Mouse (Mus musculus) neural tube, embryonic 12.5 days (tissue): Measurements from ENCODE around the gene Mindy2. TPM values are rescaled to one million over a fixed set of nuclear protein-coding genes. Genes with fewer than 3 reads are reported as not detected.
A peak's percentile ranks its signal among the peaks of the same experiment; 100 is the strongest.

Experiments
- ATAC-seq: fragments of 200-750 bp; cut with Nextera tagmentation; 2 replicates; pipeline ENCODE4 v1.8.0; 2017; ENCODE audit warnings: low read depth, mild to moderate bottlenecking, moderate TSS enrichment, moderate library complexity; ENCODE audit not compliant: low FRiP score
- H3K27ac ChIP-seq: fragments of 300-500 bp; sonication (generic); 2 replicates; pipeline ENCODE4 v1.5.1; 2016
- H3K27me3 ChIP-seq: fragments of 300-500 bp; sonication (generic); replicated peaks from 2 replicates; pipeline ENCODE4 v1.6.1; 2016; ENCODE audit warnings: mild to moderate bottlenecking
- H3K36me3 ChIP-seq: fragments of 300-500 bp; sonication (generic); 2 replicates; pipeline ENCODE4 v1.6.1; 2016; ENCODE audit warnings: mild to moderate bottlenecking
- H3K4me1 ChIP-seq: fragments of 300-500 bp; sonication (generic); 2 replicates; pipeline ENCODE4 v1.6.1; 2016
- H3K4me2 ChIP-seq: fragments of 300-500 bp; sonication (generic); replicated peaks from 2 replicates; pipeline ENCODE4 v1.6.1; 2016; ENCODE audit warnings: mild to moderate bottlenecking
- H3K4me3 ChIP-seq: fragments of 300-500 bp; sonication (generic); 2 replicates; pipeline ENCODE4 v1.5.1; 2016
- H3K9ac ChIP-seq: fragments of 300-500 bp; sonication (generic); 2 replicates; pipeline ENCODE4 v1.6.1; 2016; ENCODE audit warnings: mild to moderate bottlenecking
- H3K9me3 ChIP-seq: fragments of 300-500 bp; sonication (generic); 2 replicates; pipeline ENCODE4 v1.6.1; 2016; ENCODE audit warnings: mild to moderate bottlenecking
- WGBS: fragments of 180-500 bp; shearing (Covaris S2); methylation state at CpG from one replicate; pipeline ENCODE4 v1.1.7; 2016; 5-methylcytosine and 5-hydroxymethylcytosine counted together
- polyA plus RNA-seq: library from polyadenylated mRNA; unstranded; fragments of >200 nt; fragmentation: Nextera tagmentation; extraction: Ambion mirVana; gene quantifications from 2 replicates; pipeline ENCODE4 v1.2.1, GENCODE M21; 2016

Gene Mindy2
- polyA plus RNA-seq, 1 experiment from 2014 or later: 27.7 TPM

- Histone ChIP-seq H3K27me3 (no peaks in the 10 kb centered on the region), H3K9me3 (no peaks in the 10 kb centered on the region), H3K27ac (no peak overlapping the region), H3K4me1 (peaks cover 15% of the 10 kb centered on the region), H3K4me2 (no peak overlapping the region), H3K36me3 (no peaks in the 10 kb centered on the region), H3K4me3 (no peak overlapping the region), H3K9ac (no peak overlapping the region)
- no peak for ATAC-seq
- WGBS: 59% methylated on average over 2 of the region's 2 CpGs
Measured at GRCm38 (mm10) chr9:70658266-70658665, 1.3 kb upstream of the Mindy2 start.

- Histone ChIP-seq H3K27me3 (no peaks in the 10 kb centered on the region), H3K27ac (peak within 1 kb of the TSS; percentile 95), H3K9me3 (no peaks in the 10 kb centered on the region), H3K4me1 (peaks cover 17% of the 10 kb centered on the region), H3K36me3 (no peaks in the 10 kb centered on the region), H3K9ac (peak within 1 kb of the TSS; percentile 90), H3K4me2 (peak within 1 kb of the TSS; percentile 80), H3K4me3 (peak within 1 kb of the TSS; percentile 92)
- peak; percentile 75 for ATAC-seq
- under 1% methylated on average over 72 of the region's 72 CpGs for WGBS
Measured at GRCm38 (mm10) chr9:70656130-70657007, 605 bp downstream of the Mindy2 start, which contains the start of gene Gm10642. Gm10642 (plus strand) TSS chr9:70656251.

DNA sequence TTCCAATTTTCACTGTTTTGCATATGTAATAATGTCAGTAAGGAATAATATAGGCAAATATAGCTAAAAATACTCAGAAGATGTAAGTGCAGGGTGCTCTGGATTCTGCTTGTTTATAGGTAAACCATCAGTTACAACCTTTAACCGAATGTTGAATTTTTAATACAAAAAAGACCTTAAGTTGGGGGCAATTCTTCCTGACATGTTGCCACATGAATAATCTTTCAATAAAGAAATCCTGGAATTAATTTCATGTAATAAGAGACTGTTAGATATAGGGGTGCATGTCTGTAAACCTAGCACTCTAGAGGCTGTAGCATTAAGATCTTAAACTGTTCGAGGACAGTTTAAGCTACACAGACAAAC is 1.2 kb downstream of the Mindy2 start:
- Histone ChIP-seq H3K27ac (no peak overlapping the region), H3K9ac (no peak overlapping the region; the same call in 1 of the 2 replicates), H3K4me3 (peak overlapping the region; percentile 92), H3K4me1 (peaks cover 17% of the 10 kb centered on the region), H3K4me2 (peak overlapping the region; percentile 80), H3K36me3 (no peaks in the 10 kb centered on the region), H3K27me3 (no peaks in the 10 kb centered on the region), H3K9me3 (no peaks in the 10 kb centered on the region)
- ATAC-seq: no peak
- 38% methylated on average over 2 of the region's 2 CpGs for WGBS

GRCm38 (mm10) chr9:70654496-70654895 is 2.5 kb downstream of the Mindy2 start:
- peak overlapping the region; percentile 42 for H3K4me2 ChIP-seq
- no peak overlapping the region for H3K4me3 ChIP-seq
- 61% methylated on average over 4 of the region's 4 CpGs for WGBS
- H3K9me3 ChIP-seq: no peaks in the 10 kb centered on the region
- no peaks in the 10 kb centered on the region for H3K36me3 ChIP-seq
- peaks cover 17% of the 10 kb centered on the region for H3K4me1 ChIP-seq
- H3K9ac ChIP-seq: no peak overlapping the region
- no peak overlapping the region for H3K27ac ChIP-seq
- H3K27me3 ChIP-seq: no peaks in the 10 kb centered on the region
- ATAC-seq: no peak

- Histone ChIP-seq H3K4me3 (no peak overlapping the region), H3K9me3 (no peaks in the 10 kb centered on the region), H3K27me3 (no peaks in the 10 kb centered on the region), H3K36me3 (no peaks in the 10 kb centered on the region), H3K9ac (no peak overlapping the region), H3K4me1 (peaks cover 17% of the 10 kb centered on the region), H3K4me2 (peak overlapping the region; percentile 42), H3K27ac (no peak overlapping the region)
- 85% methylated on average over 2 of the region's 2 CpGs for WGBS
- ATAC-seq: no peak
Measured at GRCm38 (mm10) chr9:70653875-70654274, 3.1 kb downstream of the Mindy2 start.

DNA sequence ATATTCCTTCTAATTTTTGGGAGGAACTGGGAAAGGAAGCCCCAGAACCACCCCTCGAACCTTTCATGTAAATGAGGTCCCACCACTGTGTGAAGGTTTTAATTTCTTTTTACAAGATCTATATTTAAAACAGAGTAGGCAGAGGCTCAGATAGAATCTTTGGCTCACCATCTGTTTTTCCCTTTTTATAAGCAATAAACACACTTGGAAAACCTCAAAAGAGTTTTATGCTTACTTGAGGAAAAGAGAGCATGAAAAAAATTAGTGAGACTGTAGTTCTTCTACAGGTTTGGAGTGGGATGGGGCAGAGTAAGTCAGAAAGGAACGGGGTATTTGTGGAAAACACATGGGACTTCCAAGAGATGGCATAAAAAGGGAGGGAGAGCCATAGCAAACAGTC is 4.8 kb downstream of the Mindy2 start:
- WGBS: 74% methylated on average over 2 of the region's 2 CpGs
- ATAC-seq: no peak

DNA sequence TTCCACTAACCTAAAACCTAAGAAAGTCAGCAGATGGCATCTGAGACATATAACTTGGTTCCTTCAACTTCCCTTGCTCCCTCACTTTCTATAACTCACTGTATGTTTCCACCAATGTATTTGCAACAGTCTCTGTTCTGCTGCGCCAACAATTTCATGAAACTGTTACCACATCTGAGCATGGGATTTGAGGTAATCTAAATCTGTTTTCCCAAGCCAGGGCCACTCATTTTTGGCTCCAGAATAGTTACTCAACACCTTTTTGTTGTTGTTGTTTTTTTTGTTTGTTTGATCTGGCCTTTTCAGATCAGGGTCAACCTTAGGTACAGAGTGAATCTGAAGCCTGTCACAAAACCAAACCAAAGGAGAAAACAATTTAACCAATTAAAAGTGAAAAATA is 6.0 kb downstream of the Mindy2 start:
- Histone ChIP-seq H3K27me3 (no peaks in the 10 kb centered on the region), H3K4me2 (no peak overlapping the region), H3K9ac (no peak overlapping the region), H3K27ac (no peak overlapping the region), H3K4me3 (no peak overlapping the region), H3K4me1 (peaks cover 14% of the 10 kb centered on the region), H3K36me3 (no peaks in the 10 kb centered on the region), H3K9me3 (no peaks in the 10 kb centered on the region)
- WGBS: 98% methylated on average over 1 of the region's 1 CpGs
- no peak for ATAC-seq

More for the DNA sequence above, 4.8 kb downstream of the Mindy2 start:
- Histone ChIP-seq H3K36me3 (no peaks in the 10 kb centered on the region), H3K4me1 (peaks cover 14% of the 10 kb centered on the region), H3K4me3 (no peak overlapping the region), H3K9me3 (no peaks in the 10 kb centered on the region), H3K9ac (no peak overlapping the region), H3K27ac (no peak overlapping the region), H3K4me2 (no peak overlapping the region), H3K27me3 (no peaks in the 10 kb centered on the region)

GRCm38 (mm10) chr9:70650260-70650659 is 6.7 kb downstream of the Mindy2 start:
- Histone ChIP-seq H3K27ac (no peak overlapping the region), H3K9me3 (no peaks in the 10 kb centered on the region), H3K4me2 (no peak overlapping the region), H3K36me3 (no peaks in the 10 kb centered on the region), H3K9ac (no peak overlapping the region), H3K4me3 (no peak overlapping the region), H3K27me3 (no peaks in the 10 kb centered on the region), H3K4me1 (peaks cover 14% of the 10 kb centered on the region)
- WGBS: 86% methylated on average over 2 of the region's 2 CpGs
- no peak for ATAC-seq

GRCm38 (mm10) chr9:70636748-70637147 is 20.2 kb downstream of the Mindy2 start:
- Histone ChIP-seq H3K27ac (no peak overlapping the region), H3K36me3 (0 out of 2 replicates have a peak, but pooled peaks cover 3% of the 10 kb centered on the region), H3K4me3 (no peak overlapping the region), H3K9me3 (no peaks in the 10 kb centered on the region), H3K4me2 (no peak overlapping the region), H3K27me3 (no peaks in the 10 kb centered on the region), H3K4me1 (no peaks in the 10 kb centered on the region), H3K9ac (no peak overlapping the region)
- no peak for ATAC-seq
- 86% methylated on average over 2 of the region's 2 CpGs for WGBS

DNA sequence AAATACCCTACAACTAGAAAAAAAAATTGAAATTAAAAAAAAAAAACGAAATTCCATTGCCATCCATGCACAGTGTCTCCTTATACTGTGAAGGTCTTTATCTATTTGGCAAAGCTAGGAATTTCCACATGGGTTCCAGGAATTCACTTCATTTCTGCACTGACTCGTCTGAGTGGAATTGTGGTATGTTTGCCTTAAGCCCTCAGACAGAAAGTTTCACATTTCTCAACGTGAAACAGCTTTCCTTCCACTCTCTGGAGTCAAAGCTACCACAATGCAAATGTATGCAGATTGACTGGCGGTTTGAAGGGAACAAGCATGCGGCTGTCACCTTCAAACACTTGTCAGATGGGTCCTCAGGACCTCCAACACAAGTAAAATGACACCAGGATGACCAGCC is 25.3 kb downstream of the Mindy2 start:
- Histone ChIP-seq H3K9ac (no peak overlapping the region), H3K27me3 (no peaks in the 10 kb centered on the region), H3K4me1 (no peaks in the 10 kb centered on the region), H3K4me3 (no peak overlapping the region), H3K4me2 (no peak overlapping the region), H3K27ac (no peak overlapping the region), H3K36me3 (no peaks in the 10 kb centered on the region), H3K9me3 (no peaks in the 10 kb centered on the region)
- no peak for ATAC-seq
- WGBS: 35% methylated on average over 5 of the region's 5 CpGs

DNA sequence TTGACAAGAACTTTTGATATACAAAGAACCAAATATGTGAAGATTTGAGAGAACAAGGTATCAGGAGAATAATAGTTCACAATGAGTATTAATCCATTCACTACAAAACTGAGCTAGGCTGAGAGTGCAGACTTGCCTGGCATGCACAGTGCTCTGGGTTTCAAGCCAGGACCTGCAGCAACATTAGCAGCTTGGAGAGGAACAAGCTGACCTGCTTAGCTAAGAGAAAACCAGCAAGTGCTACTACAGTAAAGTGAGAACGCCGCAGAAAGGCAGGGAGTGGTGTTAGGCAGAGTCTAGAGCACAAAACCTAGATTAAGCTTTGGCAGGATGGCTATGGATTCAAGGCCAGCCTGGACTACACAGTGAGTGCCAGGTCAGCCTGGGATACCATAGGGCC is 27.3 kb downstream of the Mindy2 start:
- Histone ChIP-seq H3K4me2 (no peak overlapping the region), H3K9ac (no peak overlapping the region), H3K27me3 (no peaks in the 10 kb centered on the region), H3K27ac (no peak overlapping the region), H3K36me3 (no peaks in the 10 kb centered on the region), H3K4me1 (no peaks in the 10 kb centered on the region), H3K9me3 (no peaks in the 10 kb centered on the region), H3K4me3 (no peak overlapping the region)
- WGBS: 93% methylated on average over 2 of the region's 2 CpGs
- no peak for ATAC-seq

DNA sequence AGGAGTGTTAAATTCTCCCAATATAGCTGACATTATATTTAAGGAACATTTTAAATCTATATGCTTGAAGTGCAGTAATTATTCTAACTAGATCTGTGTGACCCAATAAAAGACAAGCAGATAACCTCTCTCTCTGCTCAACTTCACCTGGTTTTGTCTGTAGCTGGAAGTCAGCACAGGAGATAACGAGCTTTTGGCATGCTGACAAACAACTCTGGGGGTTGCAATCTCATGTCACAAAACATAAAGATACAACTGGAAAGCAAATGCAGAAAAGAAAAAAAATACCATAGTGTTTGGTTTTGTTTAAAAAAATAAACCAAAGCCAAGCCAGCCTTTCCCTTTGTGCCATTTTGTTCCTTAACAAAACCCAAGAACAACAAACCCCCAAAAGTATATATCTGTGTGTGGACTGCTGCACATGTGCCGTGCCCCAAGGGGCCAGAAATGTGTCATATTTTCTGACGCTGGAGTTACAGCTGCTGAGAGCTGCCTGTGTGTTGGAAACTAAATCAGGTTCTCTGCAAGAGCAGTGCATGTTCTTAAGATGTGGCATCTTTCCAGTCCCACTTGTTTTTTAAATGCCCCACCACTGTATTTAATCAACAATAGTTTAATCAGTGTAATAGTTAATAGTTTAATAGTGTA is 45.8 kb downstream of the Mindy2 start:
- peaks cover 28% of the 10 kb centered on the region for H3K36me3 ChIP-seq
- no peak for ATAC-seq
- no peak overlapping the region for H3K4me3 ChIP-seq
- 82% methylated on average over 3 of the region's 3 CpGs for WGBS
- no peak overlapping the region for H3K4me2 ChIP-seq
- no peaks in the 10 kb centered on the region for H3K9me3 ChIP-seq
- H3K27ac ChIP-seq: no peak overlapping the region
- no peaks in the 10 kb centered on the region for H3K4me1 ChIP-seq
- no peaks in the 10 kb centered on the region for H3K27me3 ChIP-seq
- H3K9ac ChIP-seq: no peak overlapping the region
